Mouse (Mus musculus): Measurements from ENCODE around the gene Rwdd2a. TPM values are rescaled to one million over a fixed set of nuclear protein-coding genes. Genes with fewer than 3 reads are reported as not detected.
"Not testable (repeated sequence)": the region's sequence is repeated elsewhere in the genome, so short reads cannot be mapped to it uniquely, and the experiment has no call there.

Gene Rwdd2a
- polyA plus RNA-seq, 1 experiment, result 1.1 TPM

DNA sequence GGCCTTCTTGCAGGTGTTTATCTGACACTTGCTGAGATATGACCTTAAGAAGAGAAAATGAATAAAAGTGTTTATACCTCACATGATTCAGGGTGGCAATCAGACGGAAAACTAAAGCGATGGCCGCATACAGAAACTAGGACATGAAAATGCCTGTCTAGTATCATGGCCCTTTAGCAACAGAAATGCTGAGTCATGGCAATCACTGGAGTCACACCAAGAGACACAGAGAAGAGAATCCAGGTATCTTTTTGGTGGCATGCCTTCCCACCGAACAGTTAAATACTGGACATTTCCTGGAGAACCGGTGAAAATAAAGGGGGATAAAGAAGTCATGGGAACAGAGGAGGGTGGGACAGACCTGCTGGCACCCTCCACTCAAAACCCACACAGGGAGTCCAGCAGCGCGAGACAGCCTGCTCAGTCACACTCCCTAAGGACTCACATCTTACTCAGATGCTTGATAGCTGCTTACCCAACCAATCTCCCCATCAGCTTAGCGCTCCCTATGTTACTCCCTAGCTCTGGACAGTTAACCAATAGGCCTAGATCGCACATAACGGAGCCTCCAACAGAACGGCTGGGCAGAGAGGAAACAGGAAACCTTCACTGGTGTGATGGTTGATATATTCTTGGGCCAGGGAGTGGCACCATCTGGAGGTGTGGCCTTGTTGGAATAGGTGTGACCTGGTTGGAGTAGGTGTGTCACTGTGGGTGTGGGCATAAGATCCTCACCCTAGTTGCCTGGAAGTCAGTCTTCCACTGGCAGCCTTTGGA is 15.4 kb downstream of the Rwdd2a start:
- Histone ChIP-seq H3K36me3 (ENCODE audit: control insufficient read depth, insufficient read depth, low read length) (no peaks in the 10 kb centered on the region), H3K27me3 (replicated peaks; ENCODE audit: control insufficient read depth, insufficient read depth, low read length) (no peaks in the 10 kb centered on the region), H3K4me1 (ENCODE audit: control insufficient read depth, insufficient read depth, low read length) (no peaks in the 10 kb centered on the region), H3K4me3 (ENCODE audit: insufficient read depth, low read depth, low read length) (no peak overlapping the region), H3K27ac (ENCODE audit: insufficient read depth, low read depth, low read length) (no peak overlapping the region)
- 87% methylated on average over 11 of the region's 11 CpGs for WGBS
- no peak for DNase-seq
- no peak for TF ChIP-seq CTCF (conservative IDR thresholded peaks at IDR 0.05; ENCODE audit: insufficient read depth, insufficient read length, low read depth, low read length)
- no peak for TF ChIP-seq POLR2A (IDR thresholded peaks at IDR 0.05; ENCODE audit: low read depth, low read length)

DNA sequence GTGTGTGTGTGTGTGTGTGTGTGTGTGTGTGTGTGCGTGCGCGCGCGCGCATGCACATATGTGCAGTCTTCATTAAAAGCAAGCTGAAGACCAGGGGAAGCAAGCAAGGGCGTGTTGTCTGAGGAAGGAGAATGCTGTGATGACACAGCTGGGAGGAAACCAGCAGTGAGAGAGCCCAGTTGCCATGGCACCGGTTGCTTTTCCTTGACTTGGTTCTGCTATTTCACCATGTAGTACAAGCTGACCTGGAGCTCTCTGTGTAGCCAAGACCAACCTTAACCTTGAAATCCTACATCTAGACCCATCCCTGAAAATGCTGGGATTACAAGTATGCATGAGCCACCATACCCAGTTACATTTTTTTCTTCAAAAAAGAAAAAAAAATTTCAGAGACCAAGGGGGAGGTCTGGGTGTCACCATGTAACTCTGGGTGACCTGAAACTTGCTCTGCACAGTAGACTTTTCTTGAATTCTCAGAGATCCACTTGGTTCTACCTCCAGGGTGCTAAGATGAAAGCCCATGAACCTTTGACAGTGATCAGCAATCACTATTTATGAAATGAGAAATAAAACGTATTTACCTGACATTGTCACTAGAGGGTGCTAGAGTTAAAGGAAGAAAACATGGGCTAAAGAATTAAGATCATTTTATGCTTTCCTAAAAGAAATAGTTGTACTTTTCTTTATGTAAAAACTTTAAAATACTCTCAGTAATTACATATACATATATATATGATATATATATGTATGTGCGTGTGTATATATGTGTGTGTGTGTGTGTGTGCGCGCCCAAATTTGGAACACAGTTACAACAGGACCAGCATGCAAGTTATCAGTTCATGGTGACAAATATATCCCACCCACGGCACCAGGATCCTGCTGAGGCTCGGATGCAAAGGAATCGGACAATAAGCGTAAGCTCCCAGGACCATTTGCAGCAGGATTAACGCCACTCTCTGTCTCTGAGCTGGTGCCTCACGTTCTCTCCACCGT is 21.2 kb downstream of the Rwdd2a start:
- Histone ChIP-seq H3K4me1 (ENCODE audit: control insufficient read depth, insufficient read depth, low read length) (no peaks in the 10 kb centered on the region), H3K36me3 (ENCODE audit: control insufficient read depth, insufficient read depth, low read length) (no peaks in the 10 kb centered on the region), H3K4me3 (ENCODE audit: insufficient read depth, low read depth, low read length) (no peak overlapping the region), H3K27me3 (replicated peaks; ENCODE audit: control insufficient read depth, insufficient read depth, low read length) (no peaks in the 10 kb centered on the region), H3K27ac (ENCODE audit: insufficient read depth, low read depth, low read length) (no peak overlapping the region)
- DNase-seq, result no peak
- TF ChIP-seq CTCF (conservative IDR thresholded peaks at IDR 0.05; ENCODE audit: insufficient read depth, insufficient read length, low read depth, low read length), result no peak
- no peak for TF ChIP-seq POLR2A (IDR thresholded peaks at IDR 0.05; ENCODE audit: low read depth, low read length)
- 78% methylated on average over 19 of the region's 19 CpGs for WGBS

DNA sequence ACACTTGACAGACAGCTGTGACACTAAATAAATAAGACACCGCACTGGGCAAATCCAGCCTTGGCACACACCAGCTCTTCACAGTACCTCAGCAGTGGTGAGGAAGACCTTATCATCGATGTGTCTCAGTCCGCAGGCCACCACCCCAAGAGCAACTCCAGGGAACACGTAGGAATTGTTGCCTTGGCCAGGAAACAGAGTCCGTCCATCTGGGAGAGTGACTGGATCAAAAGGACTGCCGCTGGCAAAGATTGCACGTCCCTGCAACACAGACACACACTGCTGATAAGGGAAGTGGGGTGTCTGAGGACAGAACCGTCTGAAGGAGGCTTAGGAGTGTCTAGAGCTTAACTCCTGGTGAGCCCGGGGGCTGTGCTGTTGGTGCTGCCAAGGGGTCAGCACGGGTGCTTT is 22.6 kb downstream of the Rwdd2a start:
- not testable (repeated sequence) for H3K27ac ChIP-seq (ENCODE audit: insufficient read depth, low read depth, low read length); H3K4me1 ChIP-seq (ENCODE audit: control insufficient read depth, insufficient read depth, low read length); H3K27me3 ChIP-seq (replicated peaks; ENCODE audit: control insufficient read depth, insufficient read depth, low read length); DNase-seq; H3K4me3 ChIP-seq (ENCODE audit: insufficient read depth, low read depth, low read length); H3K36me3 ChIP-seq (ENCODE audit: control insufficient read depth, insufficient read depth, low read length)
- 67% methylated on average over 10 of the region's 10 CpGs for WGBS

DNA sequence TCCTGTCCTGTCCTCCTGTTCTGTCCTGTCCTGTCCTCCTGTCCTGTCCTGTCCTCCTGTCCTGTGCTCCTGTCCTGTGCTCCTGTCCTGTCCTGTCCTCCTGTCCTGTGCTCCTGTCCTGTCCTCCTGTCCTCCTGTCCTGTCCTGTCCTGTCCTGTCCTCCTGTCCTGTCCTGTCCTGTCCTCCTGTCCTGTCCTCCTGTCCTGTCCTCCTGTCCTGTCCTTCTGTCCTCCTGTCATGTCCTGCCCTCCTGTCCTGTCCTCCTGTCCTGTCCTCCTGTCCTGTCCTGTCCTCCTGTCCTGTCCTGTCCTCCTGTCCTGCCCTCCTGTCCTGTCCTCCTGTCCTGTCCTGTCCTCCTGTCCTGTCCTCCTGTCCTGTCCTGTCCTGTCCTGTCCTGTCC is 25.2 kb downstream of the Rwdd2a start:
- not testable (repeated sequence) for H3K4me1 ChIP-seq (ENCODE audit: control insufficient read depth, insufficient read depth, low read length); H3K27ac ChIP-seq (ENCODE audit: insufficient read depth, low read depth, low read length); H3K36me3 ChIP-seq (ENCODE audit: control insufficient read depth, insufficient read depth, low read length); DNase-seq; H3K4me3 ChIP-seq (ENCODE audit: insufficient read depth, low read depth, low read length); H3K27me3 ChIP-seq (replicated peaks; ENCODE audit: control insufficient read depth, insufficient read depth, low read length)

DNA sequence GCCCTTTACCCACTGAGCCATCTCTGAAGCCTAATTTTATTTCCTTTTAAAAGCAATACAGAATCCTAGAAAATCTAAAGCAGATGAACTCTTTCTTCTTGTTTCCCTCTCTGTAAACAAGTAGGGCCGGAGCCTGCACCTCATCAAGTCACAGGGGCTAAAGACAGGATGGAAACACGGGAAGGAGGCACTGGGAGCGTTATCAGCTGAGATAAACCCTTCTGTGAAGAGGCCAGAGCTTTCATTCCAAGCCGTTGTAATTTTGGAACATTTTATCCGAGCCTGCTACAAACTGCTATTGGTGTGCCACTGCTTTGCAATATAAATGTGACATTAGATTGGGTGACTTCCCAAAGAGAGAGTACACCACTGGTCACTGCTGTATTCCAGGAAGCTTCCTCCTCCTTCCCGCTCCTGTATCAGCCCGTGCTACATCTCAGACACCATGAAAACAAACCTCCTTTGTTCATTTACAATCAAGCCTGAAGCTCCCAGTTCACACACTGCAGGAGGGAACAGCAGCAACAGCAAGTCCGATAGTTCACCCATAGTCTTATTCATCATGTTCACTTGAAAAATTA is 28.0 kb downstream of the Rwdd2a start:
- H3K4me3 ChIP-seq (ENCODE audit: insufficient read depth, low read depth, low read length), result no peak overlapping the region
- 68% methylated on average over 8 of the region's 8 CpGs for WGBS
- no peaks in the 10 kb centered on the region for H3K27me3 ChIP-seq (replicated peaks; ENCODE audit: control insufficient read depth, insufficient read depth, low read length)
- no peaks in the 10 kb centered on the region for H3K4me1 ChIP-seq (ENCODE audit: control insufficient read depth, insufficient read depth, low read length)
- no peak for DNase-seq
- TF ChIP-seq CTCF (conservative IDR thresholded peaks at IDR 0.05; ENCODE audit: insufficient read depth, insufficient read length, low read depth, low read length) (no peak), POLR2A (IDR thresholded peaks at IDR 0.05; ENCODE audit: low read depth, low read length) (no peak)
- no peaks in the 10 kb centered on the region for H3K36me3 ChIP-seq (ENCODE audit: control insufficient read depth, insufficient read depth, low read length)
- H3K27ac ChIP-seq (ENCODE audit: insufficient read depth, low read depth, low read length), result no peak overlapping the region

DNA sequence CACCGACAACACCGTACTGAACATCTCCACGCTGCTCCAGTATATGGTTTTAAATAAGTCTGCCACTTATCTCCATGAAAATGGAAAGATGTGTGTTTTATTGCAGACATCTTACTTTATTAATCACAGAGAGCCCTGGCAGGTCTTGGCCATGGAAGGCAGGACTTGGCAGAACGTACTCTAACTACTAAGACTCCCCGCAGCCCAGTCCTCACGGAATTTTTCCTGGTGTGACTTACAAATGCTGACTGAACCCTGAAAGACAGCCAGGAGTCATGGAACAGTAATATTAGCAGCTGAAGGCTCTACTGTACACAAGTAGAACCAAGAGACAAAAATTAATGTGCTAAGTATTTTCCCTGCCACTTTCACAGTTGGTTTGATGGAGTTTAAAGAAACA is 34.0 kb downstream of the Rwdd2a start:
- 81% methylated on average over 6 of the region's 6 CpGs for WGBS

DNA sequence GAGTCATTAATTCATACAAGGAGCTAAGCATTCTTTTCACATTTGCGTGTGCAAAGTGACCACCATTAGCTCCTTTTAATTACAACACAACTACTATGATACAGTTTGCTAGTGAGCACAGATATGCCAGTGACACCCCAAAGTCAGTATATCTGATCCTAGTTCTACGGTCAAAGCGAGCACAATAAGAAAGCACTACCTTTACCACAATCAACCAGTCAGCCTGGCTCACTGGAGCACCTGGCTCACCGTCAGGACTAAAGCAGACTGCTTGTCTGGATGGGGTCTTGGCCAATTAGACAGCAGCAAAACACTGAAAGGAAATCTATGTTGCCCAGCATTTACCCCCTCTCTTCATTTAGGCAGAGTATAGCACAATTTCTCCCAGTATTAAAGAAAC is 40.3 kb downstream of the Rwdd2a start:
- Histone ChIP-seq H3K4me1 (ENCODE audit: control insufficient read depth, insufficient read depth, low read length) (no peaks in the 10 kb centered on the region), H3K27ac (ENCODE audit: insufficient read depth, low read depth, low read length) (no peak overlapping the region), H3K36me3 (ENCODE audit: control insufficient read depth, insufficient read depth, low read length) (peaks cover 3% of the 10 kb centered on the region; the same call in 1 of the 2 replicates), H3K27me3 (replicated peaks; ENCODE audit: control insufficient read depth, insufficient read depth, low read length) (no peaks in the 10 kb centered on the region), H3K4me3 (ENCODE audit: insufficient read depth, low read depth, low read length) (no peak overlapping the region)
- WGBS, result 97% methylated on average over 4 of the region's 4 CpGs
- DNase-seq, result no peak
- TF ChIP-seq CTCF (conservative IDR thresholded peaks at IDR 0.05; ENCODE audit: insufficient read depth, insufficient read length, low read depth, low read length), result no peak
- no peak for TF ChIP-seq POLR2A (IDR thresholded peaks at IDR 0.05; ENCODE audit: low read depth, low read length)

More for the DNA sequence above, 34.0 kb downstream of the Rwdd2a start:
- H3K4me1 ChIP-seq (ENCODE audit: control insufficient read depth, insufficient read depth, low read length), result no peaks in the 10 kb centered on the region
- H3K36me3 ChIP-seq (ENCODE audit: control insufficient read depth, insufficient read depth, low read length), result no peaks in the 10 kb centered on the region
- H3K27me3 ChIP-seq (replicated peaks; ENCODE audit: control insufficient read depth, insufficient read depth, low read length), result no peaks in the 10 kb centered on the region
- no peak for DNase-seq
- H3K4me3 ChIP-seq (ENCODE audit: insufficient read depth, low read depth, low read length), result no peak overlapping the region
- TF ChIP-seq POLR2A (IDR thresholded peaks at IDR 0.05; ENCODE audit: low read depth, low read length) (no peak), CTCF (conservative IDR thresholded peaks at IDR 0.05; ENCODE audit: insufficient read depth, insufficient read length, low read depth, low read length) (no peak)
- no peak overlapping the region for H3K27ac ChIP-seq (ENCODE audit: insufficient read depth, low read depth, low read length)
